Mouse (Mus musculus): ENCODE results near the gene Lzic.

DNA sequence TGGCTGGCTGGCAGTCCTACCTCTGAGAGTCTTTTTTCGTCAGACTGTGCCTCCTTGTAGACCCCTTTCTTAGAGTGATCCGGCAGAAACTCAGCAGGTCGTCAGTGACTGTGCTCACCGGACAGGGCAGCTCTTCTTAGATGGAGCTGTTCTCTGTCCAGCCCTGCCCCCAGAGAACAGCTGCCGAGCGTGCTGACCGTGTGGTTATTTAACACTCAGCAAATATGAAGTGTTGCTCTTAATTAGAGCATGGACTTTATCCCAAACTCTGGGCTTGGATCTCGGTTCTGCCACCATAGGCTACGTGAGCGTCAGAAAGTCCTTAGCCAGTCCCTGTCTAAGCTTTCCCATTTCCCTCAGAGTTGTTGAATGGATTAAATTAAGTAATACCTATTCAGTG lies 36.2 kb downstream of the Lzic start:
- TF ChIP-seq FLI1 (IDR thresholded peaks at IDR 0.05; ENCODE audit: low read length) (no peak), GATA1 (IDR thresholded peaks at IDR 0.05; ENCODE audit: borderline replicate concordance, low read length) (no peak)

Data from megakaryocyte, embryonic 14.5 days (primary cell).